Mouse (Mus musculus): Measurements from ENCODE around the gene F11. TPM values are rescaled to one million over a fixed set of nuclear protein-coding genes. Genes with fewer than 3 reads are reported as not detected.

The F11 gene
- polyA plus RNA-seq, 1 experiment, result not detected

GRCm38 (mm10) chr8:45239363-45239762 is 22.5 kb downstream of the F11 start:
- no peak overlapping the region for H3K27ac ChIP-seq (ENCODE audit: insufficient read depth, low read length)
- TF ChIP-seq CTCF (IDR thresholded peaks at IDR 0.05; ENCODE audit: borderline replicate concordance, insufficient read depth, low read depth, low read length) (no peak), POLR2A (IDR thresholded peaks at IDR 0.05; ENCODE audit: borderline replicate concordance, insufficient read depth, low read length) (no peak)
- DNase-seq, result no peak
- no peaks in the 10 kb centered on the region for H3K4me1 ChIP-seq (ENCODE audit: control insufficient read depth, insufficient read depth, low read length)
- H3K4me3 ChIP-seq (replicated peaks; ENCODE audit: insufficient read depth, low read depth, low read length), result no peak overlapping the region
- no peaks in the 10 kb centered on the region for H3K27me3 ChIP-seq (ENCODE audit: control insufficient read depth, insufficient read depth, low read length)
- 89% methylated on average over 8 of the region's 8 CpGs for WGBS

DNA sequence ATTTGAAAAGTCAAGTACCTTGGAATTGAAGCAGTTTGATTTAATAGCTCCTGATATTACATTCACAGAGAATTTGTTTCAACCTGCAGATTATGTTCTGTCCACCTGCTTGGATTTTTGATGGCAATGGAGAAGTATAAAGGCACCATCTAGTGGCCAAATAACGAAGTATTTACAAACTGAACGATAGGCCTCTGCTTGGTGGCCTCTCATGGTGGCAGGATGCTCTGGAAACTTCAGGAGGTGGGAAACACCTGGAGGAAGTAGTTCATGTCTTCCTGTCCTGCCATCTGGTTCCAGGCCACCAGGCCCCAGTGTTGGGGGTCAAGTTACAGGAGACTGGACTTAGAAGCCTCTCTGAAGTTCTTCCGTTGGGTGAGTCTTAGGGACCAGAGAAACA is 23.5 kb downstream of the F11 start:
- WGBS, result 32% methylated on average over 3 of the region's 3 CpGs
- Histone ChIP-seq H3K4me3 (replicated peaks; ENCODE audit: insufficient read depth, low read depth, low read length) (no peak overlapping the region), H3K27ac (ENCODE audit: insufficient read depth, low read length) (no peak overlapping the region), H3K27me3 (ENCODE audit: control insufficient read depth, insufficient read depth, low read length) (no peaks in the 10 kb centered on the region), H3K4me1 (ENCODE audit: control insufficient read depth, insufficient read depth, low read length) (no peaks in the 10 kb centered on the region)
- DNase-seq, result peak in 1 of 2 experiments; percentile 39
- TF ChIP-seq CTCF (IDR thresholded peaks at IDR 0.05; ENCODE audit: borderline replicate concordance, insufficient read depth, low read depth, low read length) (peak; percentile 48; the same call in 1 of the 2 replicates), POLR2A (IDR thresholded peaks at IDR 0.05; ENCODE audit: borderline replicate concordance, insufficient read depth, low read length) (no peak)

DNA sequence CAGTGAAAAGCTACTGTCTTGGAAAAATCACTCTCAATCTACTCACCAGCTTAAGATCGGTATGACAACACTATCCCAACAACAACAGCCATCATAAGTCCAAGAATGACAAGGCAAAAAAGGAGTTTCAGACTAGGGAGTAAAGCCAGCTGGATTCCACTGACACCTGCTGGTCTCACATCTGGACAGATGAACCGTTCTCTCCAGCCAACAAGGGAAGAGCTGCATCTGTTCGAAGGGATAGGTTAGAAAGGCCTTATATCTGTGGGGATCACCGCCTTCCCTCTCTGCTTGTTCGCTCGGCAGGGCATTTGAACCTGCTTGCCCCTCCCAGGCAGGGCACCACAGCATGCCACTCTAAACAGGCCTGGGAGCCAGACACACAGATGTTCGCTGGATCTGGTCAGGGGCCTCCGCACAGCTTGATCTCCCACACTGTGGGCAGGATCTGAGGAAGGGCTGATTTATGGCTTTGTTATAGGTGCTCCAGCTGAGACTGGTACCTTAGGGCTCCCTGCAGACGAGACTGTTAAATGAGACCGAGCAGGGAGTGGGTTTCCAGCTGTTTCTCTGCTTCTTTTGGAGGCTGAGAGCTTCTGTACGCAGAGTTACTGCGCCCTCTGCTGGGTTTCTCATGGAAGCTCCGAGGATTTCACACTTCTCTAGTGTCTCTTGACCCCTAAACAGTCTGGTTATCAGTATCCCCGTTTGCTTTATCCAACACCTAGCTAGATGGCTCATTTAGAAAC is 25.5 kb downstream of the F11 start:
- 16% methylated on average over 14 of the region's 14 CpGs for WGBS
- peak; percentile 15 to 31 for DNase-seq
- Histone ChIP-seq H3K4me1 (ENCODE audit: control insufficient read depth, insufficient read depth, low read length) (no peaks in the 10 kb centered on the region), H3K27me3 (ENCODE audit: control insufficient read depth, insufficient read depth, low read length) (no peaks in the 10 kb centered on the region), H3K4me3 (replicated peaks; ENCODE audit: insufficient read depth, low read depth, low read length) (no peak overlapping the region), H3K27ac (ENCODE audit: insufficient read depth, low read length) (no peak overlapping the region)
- TF ChIP-seq CTCF (IDR thresholded peaks at IDR 0.05; ENCODE audit: borderline replicate concordance, insufficient read depth, low read depth, low read length) (peak; percentile 48), POLR2A (IDR thresholded peaks at IDR 0.05; ENCODE audit: borderline replicate concordance, insufficient read depth, low read length) (no peak)

DNA sequence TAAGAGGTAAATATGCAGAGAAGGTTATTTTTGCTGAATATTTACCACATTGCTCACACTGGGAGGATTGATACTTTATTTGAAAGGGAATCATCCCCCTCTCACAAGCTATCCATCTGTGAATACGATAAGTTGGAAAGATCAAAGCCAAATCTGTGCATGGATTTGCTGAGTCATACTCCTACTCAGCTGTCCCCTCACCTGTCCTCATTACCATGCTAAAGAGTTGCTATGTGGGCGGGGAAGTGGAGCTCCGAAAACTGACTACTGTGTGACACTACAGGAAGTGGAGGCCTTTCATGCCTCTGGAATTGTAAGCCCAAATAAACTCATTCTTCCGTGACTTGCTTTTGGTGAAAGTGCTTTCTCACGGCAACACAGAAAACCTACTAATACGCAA is 26.6 kb downstream of the F11 start:
- DNase-seq, result no peak
- 79% methylated on average over 6 of the region's 6 CpGs for WGBS
- no peak for TF ChIP-seq CTCF (IDR thresholded peaks at IDR 0.05; ENCODE audit: borderline replicate concordance, insufficient read depth, low read depth, low read length)
- no peak for TF ChIP-seq POLR2A (IDR thresholded peaks at IDR 0.05; ENCODE audit: borderline replicate concordance, insufficient read depth, low read length)

DNA sequence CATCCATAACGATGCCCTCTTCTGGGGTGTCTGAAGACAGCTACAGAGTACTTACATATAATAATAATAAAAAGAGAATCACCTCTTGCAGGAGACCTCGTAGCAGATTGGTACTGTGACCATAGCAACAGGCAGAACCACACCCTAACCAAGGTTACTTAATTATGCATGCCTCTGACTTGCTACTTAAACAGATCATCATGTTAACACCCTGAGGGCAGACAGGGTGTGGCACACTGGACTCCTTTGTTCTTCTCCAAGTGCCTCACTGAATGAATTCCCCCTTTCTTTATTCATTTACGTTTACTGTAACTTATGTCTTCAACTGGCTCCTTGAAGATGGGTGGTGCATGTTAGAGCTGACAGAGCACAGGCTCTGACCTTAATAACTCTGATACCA is 28.6 kb downstream of the F11 start:
- DNase-seq, result no peak
- WGBS, result 46% methylated on average over 3 of the region's 3 CpGs
- TF ChIP-seq POLR2A (IDR thresholded peaks at IDR 0.05; ENCODE audit: borderline replicate concordance, insufficient read depth, low read length) (no peak), CTCF (IDR thresholded peaks at IDR 0.05; ENCODE audit: borderline replicate concordance, insufficient read depth, low read depth, low read length) (no peak)
- H3K4me3 ChIP-seq (replicated peaks; ENCODE audit: insufficient read depth, low read depth, low read length), result no peak overlapping the region
- H3K27me3 ChIP-seq (ENCODE audit: control insufficient read depth, insufficient read depth, low read length), result no peaks in the 10 kb centered on the region
- H3K4me1 ChIP-seq (ENCODE audit: control insufficient read depth, insufficient read depth, low read length), result no peaks in the 10 kb centered on the region
- H3K27ac ChIP-seq (ENCODE audit: insufficient read depth, low read length), result no peak overlapping the region

More for the DNA sequence above, 26.6 kb downstream of the F11 start:
- H3K27me3 ChIP-seq (ENCODE audit: control insufficient read depth, insufficient read depth, low read length), result no peaks in the 10 kb centered on the region
- H3K4me1 ChIP-seq (ENCODE audit: control insufficient read depth, insufficient read depth, low read length), result no peaks in the 10 kb centered on the region
- no peak overlapping the region for H3K4me3 ChIP-seq (replicated peaks; ENCODE audit: insufficient read depth, low read depth, low read length)
- H3K27ac ChIP-seq (ENCODE audit: insufficient read depth, low read length), result no peak overlapping the region

DNA sequence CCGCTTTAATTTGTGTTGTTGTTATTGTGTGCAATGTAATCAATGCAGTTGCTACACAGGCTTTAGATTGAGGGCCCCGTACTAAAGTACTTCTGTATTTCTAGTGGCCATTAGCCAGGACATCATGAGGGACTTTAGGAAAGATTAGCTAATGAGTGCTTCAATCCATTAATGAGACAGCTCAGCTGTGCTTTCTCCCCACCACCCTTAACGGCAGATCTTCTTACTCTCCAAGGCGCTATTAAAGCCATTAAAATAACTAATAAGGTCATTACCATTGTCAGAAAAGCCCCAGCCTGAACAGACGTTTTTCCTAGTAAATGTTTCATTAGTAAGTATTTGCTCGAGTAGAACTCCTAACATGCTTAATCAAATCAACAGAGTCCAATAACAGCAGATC is 59.4 kb downstream of the F11 start:
- Histone ChIP-seq H3K27me3 (ENCODE audit: control insufficient read depth, insufficient read depth, low read length) (no peaks in the 10 kb centered on the region), H3K4me1 (ENCODE audit: control insufficient read depth, insufficient read depth, low read length) (no peaks in the 10 kb centered on the region), H3K4me3 (replicated peaks; ENCODE audit: insufficient read depth, low read depth, low read length) (no peak overlapping the region), H3K27ac (ENCODE audit: insufficient read depth, low read length) (no peak overlapping the region)
- TF ChIP-seq CTCF (IDR thresholded peaks at IDR 0.05; ENCODE audit: borderline replicate concordance, insufficient read depth, low read depth, low read length), result no peak
- no peak for TF ChIP-seq POLR2A (IDR thresholded peaks at IDR 0.05; ENCODE audit: borderline replicate concordance, insufficient read depth, low read length)
- WGBS, result 58% methylated on average over 6 of the region's 6 CpGs
- no peak for DNase-seq

DNA sequence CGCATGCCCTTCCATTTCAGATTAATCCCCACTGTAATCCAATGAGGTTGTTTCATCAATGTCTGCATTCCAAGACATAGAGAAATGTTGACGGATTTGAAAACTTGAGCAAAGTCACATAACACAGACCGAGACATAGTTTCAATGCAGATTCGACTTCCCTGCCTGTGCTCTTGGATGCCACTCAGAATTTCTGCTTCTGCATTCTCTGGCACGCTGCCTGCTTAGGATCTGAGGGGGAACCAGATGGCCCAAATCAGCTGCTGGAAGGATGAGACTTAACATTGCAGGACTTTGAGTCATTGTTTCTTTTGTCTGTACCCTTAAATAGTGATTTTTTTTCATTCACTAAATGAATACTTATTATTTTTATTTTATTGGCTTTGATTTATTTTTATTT is 60.2 kb downstream of the F11 start:
- WGBS, result 17% methylated on average over 5 of the region's 5 CpGs

GRCm38 (mm10) chr8:45197294-45197693 is 64.5 kb downstream of the F11 start:
- H3K27ac ChIP-seq (ENCODE audit: insufficient read depth, low read length), result no peak overlapping the region
- H3K4me1 ChIP-seq (ENCODE audit: control insufficient read depth, insufficient read depth, low read length), result no peaks in the 10 kb centered on the region
- no peaks in the 10 kb centered on the region for H3K27me3 ChIP-seq (ENCODE audit: control insufficient read depth, insufficient read depth, low read length)
- TF ChIP-seq POLR2A (IDR thresholded peaks at IDR 0.05; ENCODE audit: borderline replicate concordance, insufficient read depth, low read length), result no peak
- no peak for TF ChIP-seq CTCF (IDR thresholded peaks at IDR 0.05; ENCODE audit: borderline replicate concordance, insufficient read depth, low read depth, low read length)
- no peak for DNase-seq
- H3K4me3 ChIP-seq (replicated peaks; ENCODE audit: insufficient read depth, low read depth, low read length), result no peak overlapping the region
- WGBS, result 67% methylated on average over 5 of the region's 5 CpGs

More for the DNA sequence above, 60.2 kb downstream of the F11 start:
- no peak overlapping the region for H3K27ac ChIP-seq (ENCODE audit: insufficient read depth, low read length)
- H3K4me1 ChIP-seq (ENCODE audit: control insufficient read depth, insufficient read depth, low read length), result no peaks in the 10 kb centered on the region
- no peak overlapping the region for H3K4me3 ChIP-seq (replicated peaks; ENCODE audit: insufficient read depth, low read depth, low read length)
- H3K27me3 ChIP-seq (ENCODE audit: control insufficient read depth, insufficient read depth, low read length), result no peaks in the 10 kb centered on the region
- DNase-seq, result peak; percentile 10 to 28
- TF ChIP-seq CTCF (IDR thresholded peaks at IDR 0.05; ENCODE audit: borderline replicate concordance, insufficient read depth, low read depth, low read length) (no peak), POLR2A (IDR thresholded peaks at IDR 0.05; ENCODE audit: borderline replicate concordance, insufficient read depth, low read length) (no peak)

Measured in cerebellum, adult 2 months (tissue).